Mouse (Mus musculus) CD4-positive, CD25-positive, alpha-beta regulatory T cell, adult 2 months (primary cell): Measurements from ENCODE around the gene Phtf2.
A peak's percentile ranks its signal among the peaks of the same experiment; 100 is the strongest.
"Not testable (repeated sequence)": the region's sequence is repeated elsewhere in the genome, so short reads cannot be mapped to it uniquely, and the experiment has no call there.

ENCODE experiments used
- DNase-seq: peaks from one replicate; pipeline ENCODE4 v3.0.0-alpha.2; 2012; ENCODE audit warnings: low read depth, low spot score

Phtf2 gene

GRCm38 (mm10) chr5:20865193-20865755, 16.6 kb downstream of the Phtf2 start:
- no peak for DNase-seq

GRCm38 (mm10) chr5:20864216-20864969, 17.5 kb downstream of the Phtf2 start:
- DNase-seq: peak; percentile 36

- DNase-seq: no peak
Measured at GRCm38 (mm10) chr5:20861901-20862300, 20.0 kb downstream of the Phtf2 start.

GRCm38 (mm10) chr5:20860565-20860964, 21.4 kb downstream of the Phtf2 start:
- no peak for DNase-seq

GRCm38 (mm10) chr5:20858404-20858803, 23.5 kb downstream of the Phtf2 start:
- no peak for DNase-seq

- no peak for DNase-seq
Measured at GRCm38 (mm10) chr5:20855066-20855465, 26.9 kb downstream of the Phtf2 start.

- DNase-seq: no peak
Measured at GRCm38 (mm10) chr5:20847010-20847409, 34.9 kb downstream of the Phtf2 start.

- no peak for DNase-seq
Measured at GRCm38 (mm10) chr5:20843816-20844215, 38.1 kb downstream of the Phtf2 start.

GRCm38 (mm10) chr5:20843405-20843804, 38.5 kb downstream of the Phtf2 start:
- DNase-seq: no peak

GRCm38 (mm10) chr5:20837082-20837481, 44.8 kb downstream of the Phtf2 start:
- DNase-seq: no peak

- no peak for DNase-seq
Measured at GRCm38 (mm10) chr5:20834399-20834798, 47.5 kb downstream of the Phtf2 start.

- no peak for DNase-seq
Measured at GRCm38 (mm10) chr5:20831433-20831832, 50.5 kb downstream of the Phtf2 start.

GRCm38 (mm10) chr5:20830717-20831116, 51.2 kb downstream of the Phtf2 start:
- DNase-seq: no peak

- DNase-seq: no peak
Measured at GRCm38 (mm10) chr5:20821647-20822046, 60.3 kb downstream of the Phtf2 start.

GRCm38 (mm10) chr5:20821122-20821521, 60.8 kb downstream of the Phtf2 start:
- DNase-seq: no peak

- no peak for DNase-seq
Measured at GRCm38 (mm10) chr5:20815094-20815493, 66.8 kb downstream of the Phtf2 start.

- no peak for DNase-seq
Measured at GRCm38 (mm10) chr5:20810449-20810848, 71.5 kb downstream of the Phtf2 start.

GRCm38 (mm10) chr5:20795932-20796331, 86.0 kb downstream of the Phtf2 start:
- no peak for DNase-seq

GRCm38 (mm10) chr5:20791793-20792554, 90.0 kb downstream of the Phtf2 start:
- peak; percentile 62 for DNase-seq

GRCm38 (mm10) chr5:20786471-20786870, 95.5 kb downstream of the Phtf2 start:
- DNase-seq: not testable (repeated sequence)

- DNase-seq: no peak
Measured at GRCm38 (mm10) chr5:20781116-20781515, 100.8 kb downstream of the Phtf2 start.

- no peak for DNase-seq
Measured at GRCm38 (mm10) chr5:20779191-20779590, 102.7 kb downstream of the Phtf2 start.
